Mouse (Mus musculus) lung, postnatal 0 days (tissue): ENCODE measurements around the gene Unc119. TPM values are rescaled to one million over a fixed set of nuclear protein-coding genes. Genes with fewer than 3 reads are reported as not detected.

Source experiments
- ATAC-seq: fragments of 200-750 bp; cut with Nextera tagmentation; 2 replicates; pipeline ENCODE4 v1.8.0; 2017; ENCODE audit warnings: moderate library complexity
- DNase-seq: peaks from one replicate; pipeline ENCODE4 v3.0.0-alpha.2; 2016; ENCODE audit warnings: low spot score
- H3K27ac ChIP-seq: fragments of 300-500 bp; sonication (generic); 2 replicates; pipeline ENCODE4 v1.5.1; 2014; ENCODE audit warnings: antibody characterized with exemption, mild to moderate bottlenecking, low read length, mixed read lengths
- H3K27me3 ChIP-seq: fragments of 300-500 bp; sonication (generic); replicated peaks from 2 replicates; pipeline ENCODE4 v1.6.1; 2014; ENCODE audit warnings: low read length, mixed read lengths; ENCODE audit not compliant: insufficient read depth
- H3K36me3 ChIP-seq: fragments of 300-500 bp; sonication (generic); 2 replicates; pipeline ENCODE4 v1.6.1; 2014; ENCODE audit warnings: low read length, mixed read lengths; ENCODE audit not compliant: insufficient read depth
- H3K4me1 ChIP-seq: fragments of 300-500 bp; sonication (generic); 2 replicates; pipeline ENCODE4 v1.6.1; 2014; ENCODE audit warnings: antibody characterized with exemption, low read depth, low read length, mixed read lengths; ENCODE audit not compliant: insufficient read depth
- H3K4me2 ChIP-seq: fragments of 300-500 bp; sonication (generic); replicated peaks from 2 replicates; pipeline ENCODE4 v1.6.1; 2014; ENCODE audit warnings: low read depth, mild to moderate bottlenecking, low read length, moderate library complexity, mixed read lengths
- H3K4me3 ChIP-seq: fragments of 300-500 bp; sonication (generic); 2 replicates; pipeline ENCODE4 v1.5.1; 2014; ENCODE audit warnings: low read depth, low read length
- H3K9ac ChIP-seq: fragments of 300-500 bp; sonication (generic); replicated peaks from 2 replicates; pipeline ENCODE4 v1.6.1; 2014; ENCODE audit warnings: low read depth, mild to moderate bottlenecking
- H3K9me3 ChIP-seq: fragments of 300-500 bp; sonication (generic); 2 replicates; pipeline ENCODE4 v1.6.1; 2016; ENCODE audit warnings: low read length, mixed read lengths
- CTCF ChIP-seq: IDR thresholded peaks from 2 replicates; pipeline ENCODE4 v1.5.1; 2016; ENCODE audit warnings: antibody characterized with exemption, mild to moderate bottlenecking
- EP300 ChIP-seq: IDR thresholded peaks from 2 replicates; pipeline ENCODE4 v1.6.1; 2016; ENCODE audit warnings: antibody characterized with exemption, mild to moderate bottlenecking, control low read depth
- WGBS: fragments of 180-500 bp; shearing (Covaris S2); extraction: QIAGEN DNeasy Blood & Tissue Kit; methylation state at CpG from one replicate; pipeline ENCODE4 v1.1.7; 2014; 5-methylcytosine and 5-hydroxymethylcytosine counted together
- polyA plus RNA-seq: library from polyadenylated mRNA; unstranded; fragments of >200 nt; fragmentation: Nextera tagmentation; extraction: Ambion mirVana; gene quantifications from 2 replicates; pipeline ENCODE4 v1.2.1, GENCODE M21; 2015

Gene Unc119
- polyA plus RNA-seq, 1 experiment from 2014 or later: 37.5 TPM

DNA sequence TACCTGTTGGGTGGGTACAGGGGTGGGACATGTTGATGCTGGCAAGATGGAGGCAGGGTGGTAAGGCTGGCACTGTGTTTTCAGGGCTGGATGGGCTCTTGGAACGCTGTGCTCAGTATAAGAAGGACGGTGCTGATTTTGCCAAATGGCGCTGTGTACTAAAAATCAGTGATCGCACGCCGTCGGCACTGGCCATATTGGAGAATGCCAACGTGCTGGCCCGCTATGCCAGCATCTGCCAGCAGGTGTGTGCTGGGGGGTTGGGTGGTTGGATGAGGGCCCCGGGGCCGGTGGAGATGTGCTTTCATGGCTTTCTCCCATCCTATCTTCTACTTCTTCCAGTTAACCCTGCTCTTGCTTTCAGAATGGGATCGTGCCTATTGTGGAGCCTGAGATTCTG lies 18.3 kb upstream of the Unc119 start:
- no peak for ATAC-seq
- Histone ChIP-seq H3K27me3 (no peaks in the 10 kb centered on the region), H3K27ac (no peak overlapping the region), H3K36me3 (no peaks in the 10 kb centered on the region), H3K4me2 (no peak overlapping the region), H3K9ac (no peak overlapping the region), H3K4me3 (no peak overlapping the region), H3K4me1 (peaks cover 6% of the 10 kb centered on the region; the same call in 1 of the 2 replicates), H3K9me3 (no peaks in the 10 kb centered on the region)
- TF ChIP-seq EP300: no peak
- no peak for TF ChIP-seq CTCF
- no peak for DNase-seq
- WGBS: 98% methylated on average over 12 of the region's 12 CpGs

DNA sequence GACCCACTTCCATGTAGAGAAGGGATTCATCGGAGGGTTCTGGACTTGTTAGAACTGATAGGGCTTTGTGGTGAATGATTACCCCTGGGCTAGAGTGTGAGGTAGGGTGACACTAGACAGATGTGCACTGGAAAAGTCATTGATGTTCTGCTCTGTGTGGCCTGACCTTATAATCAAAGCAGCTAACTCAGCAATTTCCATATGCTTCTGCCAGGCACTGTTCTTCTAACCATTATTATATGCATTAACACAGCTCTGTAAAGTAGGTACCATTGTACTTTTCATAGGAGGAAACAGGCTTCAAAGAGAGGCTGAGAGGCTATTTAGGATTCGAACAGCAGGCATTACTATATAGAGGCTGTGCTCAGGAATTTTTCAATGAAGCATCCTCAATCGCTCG lies 16.1 kb upstream of the Unc119 start:
- Histone ChIP-seq H3K4me3 (no peak overlapping the region), H3K36me3 (no peaks in the 10 kb centered on the region), H3K9ac (no peak overlapping the region), H3K4me1 (peaks cover 6% of the 10 kb centered on the region; the same call in 1 of the 2 replicates), H3K4me2 (no peak overlapping the region), H3K9me3 (no peaks in the 10 kb centered on the region), H3K27me3 (no peaks in the 10 kb centered on the region), H3K27ac (no peak overlapping the region)
- TF ChIP-seq EP300: no peak
- TF ChIP-seq CTCF: no peak
- ATAC-seq (no peak), DNase-seq (no peak)
- 90% methylated on average over 4 of the region's 4 CpGs for WGBS

DNA sequence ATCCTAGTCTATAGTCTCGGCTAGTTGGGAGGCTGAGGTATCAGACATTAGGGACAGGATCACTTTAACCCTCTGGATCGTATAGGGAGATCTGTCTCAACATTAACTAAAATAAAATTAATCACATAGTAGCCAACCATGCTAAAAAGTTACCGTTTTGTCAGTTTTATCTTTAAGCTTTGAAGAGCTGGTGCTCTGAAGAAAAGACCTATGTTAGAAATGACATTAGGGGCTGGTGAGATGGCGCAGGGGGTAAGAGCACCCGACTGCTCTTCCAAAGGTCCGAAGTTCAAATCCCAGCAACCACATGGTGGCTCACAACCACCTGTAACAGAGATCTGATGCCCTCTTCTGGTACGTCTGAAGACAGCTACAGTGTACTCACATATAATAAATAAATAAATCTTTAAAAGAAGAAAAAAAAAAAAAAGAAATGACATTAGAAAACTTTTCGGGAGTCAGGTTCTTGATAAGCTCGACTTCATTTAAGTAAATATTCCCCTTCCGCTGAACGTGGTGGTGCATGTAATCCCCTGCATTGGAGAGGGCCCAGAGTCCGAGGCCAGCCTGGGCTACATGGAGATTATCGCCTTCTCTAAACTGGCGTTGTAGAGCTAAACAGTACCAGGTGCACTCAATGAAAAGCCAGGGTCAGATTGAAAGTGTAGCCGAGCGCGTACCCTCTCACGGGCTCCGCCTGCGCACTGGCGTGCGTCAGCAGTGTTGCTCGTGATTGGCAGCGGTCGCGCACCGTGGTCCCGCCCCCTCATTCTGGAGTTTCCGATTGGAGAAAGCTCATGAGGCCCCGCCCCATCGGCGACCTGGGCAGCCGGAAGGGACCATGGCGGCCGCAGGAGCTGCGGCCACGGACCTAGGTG lies 15.4 kb upstream of the Unc119 start, which contains the start of gene Pigs:
Gene Pigs (plus strand): TSS at position 782 of the 878 bp plus-strand sequence.
- no peaks in the 10 kb centered on the region for H3K27me3 ChIP-seq
- peak within 1 kb of the TSS; percentile 65 for H3K27ac ChIP-seq
- H3K4me3 ChIP-seq: peak within 1 kb of the TSS; percentile 93
- H3K4me1 ChIP-seq: peaks cover 6% of the 10 kb centered on the region; the same call in 1 of the 2 replicates
- TF ChIP-seq CTCF: peak; percentile 26
- TF ChIP-seq EP300: no peak
- peak within 1 kb of the TSS; percentile 81 for H3K9ac ChIP-seq
- H3K4me2 ChIP-seq: peak within 1 kb of the TSS; percentile 96
- H3K9me3 ChIP-seq: no peaks in the 10 kb centered on the region
- 12% methylated on average over 31 of the region's 37 CpGs for WGBS
- DNase-seq: peak; percentile 98
- no peaks in the 10 kb centered on the region for H3K36me3 ChIP-seq
- peak; percentile 99 for ATAC-seq

DNA sequence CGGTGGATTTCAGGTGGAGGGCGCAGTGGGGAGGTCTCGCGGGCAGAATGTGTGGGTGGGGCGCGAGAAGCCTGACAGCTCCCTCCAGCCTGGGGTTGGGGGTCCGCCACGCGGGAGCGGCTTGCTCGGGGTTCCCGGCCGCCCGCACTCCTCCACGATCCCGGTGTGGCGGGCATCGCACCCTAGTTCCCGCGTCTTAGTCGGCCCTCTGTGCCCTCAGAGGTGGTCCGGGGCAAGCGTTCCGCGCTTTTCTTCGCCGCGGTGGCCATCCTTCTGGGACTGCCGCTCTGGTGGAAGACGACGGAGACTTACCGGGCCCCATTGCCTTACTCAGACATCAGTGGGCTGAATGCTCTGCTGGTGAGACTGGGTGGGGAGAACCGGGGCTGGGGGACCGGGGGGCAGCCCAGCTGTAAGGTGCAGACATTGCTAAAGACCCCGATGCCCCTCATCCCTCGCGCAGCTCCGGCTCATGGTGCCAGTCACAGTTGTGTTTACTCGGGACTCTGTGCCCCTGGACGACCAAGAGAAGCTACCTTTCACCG lies 14.7 kb upstream of the Unc119 start:
- no peaks in the 10 kb centered on the region for H3K9me3 ChIP-seq
- TF ChIP-seq EP300: no peak
- no peak for TF ChIP-seq CTCF
- no peaks in the 10 kb centered on the region for H3K36me3 ChIP-seq
- ATAC-seq: peak; percentile 57
- H3K4me3 ChIP-seq: peak overlapping the region; percentile 93
- no peak for DNase-seq
- peak overlapping the region; percentile 81 for H3K9ac ChIP-seq
- no peaks in the 10 kb centered on the region for H3K27me3 ChIP-seq
- peak overlapping the region; percentile 96 for H3K4me2 ChIP-seq
- peaks cover 6% of the 10 kb centered on the region; the same call in 1 of the 2 replicates for H3K4me1 ChIP-seq
- no peak overlapping the region for H3K27ac ChIP-seq
- under 1% methylated on average over 41 of the region's 41 CpGs for WGBS

DNA sequence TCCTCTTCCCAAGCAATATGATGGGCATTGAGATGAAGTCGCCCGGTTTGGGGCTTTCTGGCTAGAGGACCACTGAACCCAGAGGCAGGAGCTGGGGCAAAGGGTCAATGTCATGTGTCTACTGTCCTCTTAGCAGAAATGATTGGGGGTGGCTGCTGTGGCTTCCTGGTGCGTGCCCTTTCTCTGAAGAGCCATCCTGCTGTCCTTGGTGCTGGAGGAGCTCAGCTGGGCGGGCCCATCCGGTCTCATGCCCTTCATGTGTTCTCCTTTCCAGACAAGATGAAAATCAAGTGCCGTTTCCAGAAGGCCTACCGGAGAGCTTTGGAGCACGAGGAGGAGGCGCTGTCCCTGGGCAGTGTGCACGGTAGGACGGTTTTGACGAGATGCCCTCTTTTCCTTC lies 10.6 kb upstream of the Unc119 start:
- H3K27ac ChIP-seq: no peak overlapping the region
- no peaks in the 10 kb centered on the region for H3K9me3 ChIP-seq
- peaks cover 8% of the 10 kb centered on the region; the same call in 1 of the 2 replicates for H3K36me3 ChIP-seq
- TF ChIP-seq CTCF (no peak), EP300 (no peak)
- peaks cover 6% of the 10 kb centered on the region; the same call in 1 of the 2 replicates for H3K4me1 ChIP-seq
- 93% methylated on average over 12 of the region's 12 CpGs for WGBS
- H3K4me3 ChIP-seq: no peak overlapping the region
- DNase-seq (no peak), ATAC-seq (no peak)
- no peak overlapping the region for H3K4me2 ChIP-seq
- H3K9ac ChIP-seq: no peak overlapping the region
- no peaks in the 10 kb centered on the region for H3K27me3 ChIP-seq

DNA sequence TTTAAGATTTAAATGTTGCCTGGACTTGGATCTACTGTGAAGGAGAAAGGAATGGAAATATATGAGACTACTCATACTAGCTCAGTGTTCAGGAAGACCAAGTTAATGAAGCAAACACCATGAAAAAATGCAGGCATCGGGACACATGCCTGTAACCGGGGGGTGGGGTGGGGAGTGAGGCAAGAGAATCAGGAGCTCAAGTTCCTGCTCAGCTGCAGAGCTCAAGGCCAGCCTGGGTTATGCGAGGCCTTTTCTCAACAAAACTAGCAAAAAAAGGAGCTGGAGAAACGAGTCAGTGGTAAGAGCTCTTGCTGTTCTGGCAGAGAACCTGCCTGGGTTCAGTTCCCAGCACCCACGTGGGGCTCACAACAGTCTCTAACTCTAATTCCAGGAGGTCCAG lies 9.3 kb upstream of the Unc119 start:
- Histone ChIP-seq H3K9ac (no peak overlapping the region), H3K4me1 (peaks cover 4% of the 10 kb centered on the region; the same call in 1 of the 2 replicates), H3K4me2 (no peak overlapping the region), H3K27me3 (no peaks in the 10 kb centered on the region), H3K4me3 (no peak overlapping the region), H3K9me3 (no peaks in the 10 kb centered on the region), H3K36me3 (peaks cover 9% of the 10 kb centered on the region; the same call in 1 of the 2 replicates), H3K27ac (no peak overlapping the region)
- DNase-seq (no peak), ATAC-seq (no peak)
- TF ChIP-seq EP300 (no peak), CTCF (no peak)
- WGBS: 85% methylated on average over 5 of the region's 5 CpGs
